Mouse (Mus musculus) CD4-positive, CD25-positive, alpha-beta regulatory T cell, adult 9 weeks (primary cell): ENCODE data around the gene Ppp2r2d. TPM values are rescaled to one million over a fixed set of nuclear protein-coding genes. Genes with fewer than 3 reads are reported as not detected.

ENCODE experiments used
- polyA plus RNA-seq: library from polyadenylated mRNA; unstranded; fragments of 100-300 nt; shearing (Covaris generic); gene quantifications from one replicate; pipeline ENCODE4 v1.2.1, GENCODE M21; 2017

The Ppp2r2d gene
- 10.0 TPM for polyA plus RNA-seq

DNA sequence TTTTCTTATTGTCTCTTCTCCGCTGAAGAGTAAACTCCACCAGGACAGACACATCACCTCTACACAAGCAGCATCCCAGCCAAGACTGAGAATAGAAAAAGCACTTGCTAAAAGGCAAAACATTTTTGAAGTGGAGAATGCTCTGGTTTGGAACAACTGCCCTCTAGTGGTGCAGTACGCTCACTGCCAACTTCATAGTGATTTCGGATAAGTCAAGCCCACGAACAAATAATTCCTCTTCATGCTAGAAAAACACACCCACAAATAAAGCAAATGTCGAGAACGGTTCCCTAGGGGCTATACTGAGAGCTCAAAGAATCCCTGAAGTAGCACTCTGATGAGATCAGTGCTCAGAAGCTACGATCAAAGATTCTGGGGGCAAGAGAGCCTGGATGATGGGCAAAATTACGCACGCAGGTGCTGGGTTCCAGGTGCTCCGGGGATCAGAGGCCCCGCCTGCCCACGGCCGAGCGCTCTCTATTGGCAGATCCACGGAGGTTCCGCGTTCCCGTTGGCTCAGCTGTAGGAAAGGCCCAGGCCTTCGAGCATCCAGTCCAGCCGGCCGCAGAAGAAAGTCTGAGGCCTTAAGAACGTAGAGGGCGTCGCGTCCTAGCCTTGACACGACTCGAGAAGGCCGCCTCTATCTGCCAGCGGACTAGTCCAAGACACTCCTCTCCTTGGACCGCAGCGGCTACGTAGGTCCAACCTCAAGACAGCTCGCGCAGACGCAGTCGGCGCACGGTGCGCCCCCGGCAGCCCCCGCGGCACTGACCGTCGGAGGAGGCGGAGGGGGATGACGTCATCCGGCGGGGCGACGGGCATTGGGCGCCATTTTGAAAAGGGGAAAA, at the start of gene Ppp2r2d, which contains the start of gene Mapk1ip1:
Gene Ppp2r2d (plus strand): TSS at position 536 of the 848 bp plus-strand sequence.
Gene Mapk1ip1 (minus strand): TSS at position 730 of the 848 bp plus-strand sequence.

DNA sequence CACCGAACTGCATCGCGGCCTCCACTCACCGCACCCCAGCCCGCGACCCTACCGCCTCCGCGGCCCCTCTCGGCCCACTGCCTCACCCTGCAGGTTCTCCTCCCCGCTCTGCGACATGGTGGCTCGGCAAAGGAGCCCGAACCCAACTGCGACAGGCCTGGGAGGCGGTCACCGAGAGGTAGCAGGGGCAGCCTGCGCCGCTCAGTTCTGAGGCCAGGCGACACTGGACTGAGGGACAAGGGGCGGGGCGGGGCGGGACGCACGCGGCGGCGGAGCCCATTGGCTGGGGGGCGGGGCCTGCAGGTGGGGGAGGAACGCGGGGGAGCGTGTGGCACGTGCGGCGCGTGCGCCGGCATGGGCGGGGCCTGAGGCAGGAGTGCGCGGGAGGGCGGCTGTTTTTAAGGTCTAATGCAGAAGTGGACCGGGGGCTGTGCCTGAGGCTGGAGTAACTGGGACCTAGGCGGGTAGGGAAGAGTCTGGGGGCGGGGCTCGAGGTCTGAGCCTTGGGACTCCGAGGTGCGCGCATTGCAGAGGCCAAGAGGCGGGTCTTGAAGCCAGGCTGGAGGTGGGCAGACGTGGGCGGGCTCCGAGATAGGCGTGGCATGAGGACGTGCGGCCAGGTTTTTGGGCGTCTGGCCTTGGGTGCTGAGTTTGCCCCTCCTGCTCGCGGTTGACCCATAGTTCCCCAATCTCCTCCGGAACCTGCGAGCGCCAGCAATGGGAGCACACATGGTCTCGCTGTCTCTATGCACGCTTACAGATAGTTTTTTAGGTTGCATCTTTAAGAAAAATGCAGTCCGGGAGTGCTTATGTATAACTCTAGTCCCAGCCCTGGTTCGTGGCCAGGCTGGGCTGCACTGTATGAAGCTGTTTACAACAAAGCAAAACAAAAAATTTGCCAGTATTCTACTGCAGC, 63.7 kb downstream of the Ppp2r2d start, which contains the start of gene Bnip3:
Gene Bnip3 (minus strand): TSS at position 243 of the 916 bp plus-strand sequence.

Other genes with a start within 250 kb of the Ppp2r2d start
- gene Mapk1ip1, start 194 bp downstream of the Ppp2r2d start, polyA plus RNA-seq: 22.9 TPM
- gene Bnip3, start 63.4 kb downstream of the Ppp2r2d start, polyA plus RNA-seq: 18.5 TPM
- not detected for gene Jakmip3, start 94.7 kb downstream of the Ppp2r2d start, polyA plus RNA-seq
- not detected for gene Dpysl4, start 239.9 kb downstream of the Ppp2r2d start, polyA plus RNA-seq